Mouse (Mus musculus): Measurements from ENCODE around the gene Pdp2.

Pdp2 gene

GRCm38 (mm10) chr8:104631975-104632374, 40.7 kb downstream of the Pdp2 start:
- in situ Hi-C loops (cut with MboI, MseI) = loop anchor here (10.0 to 25.0 kb wide), 2 partner anchors 630 to 863 kb away; partner anchors contain the start of genes B3gnt9, Fbxl8, Hsf4 and Tradd

GRCm38 (mm10) chr8:104632486-104632885, 41.2 kb downstream of the Pdp2 start:
- in situ Hi-C loops (cut with MboI, MseI) = loop anchor here (10.0 to 25.0 kb wide), 2 partner anchors 630 to 862 kb away; partner anchors contain the start of genes B3gnt9, Fbxl8, Hsf4 and Tradd

- in situ Hi-C loops (cut with MboI, MseI) = loop anchor here (10.0 to 25.0 kb wide), 2 partner anchors 629 to 862 kb away; partner anchors contain the start of genes B3gnt9, Fbxl8, Hsf4 and Tradd
Observed at GRCm38 (mm10) chr8:104633156-104633744, 42.0 kb downstream of the Pdp2 start.

- in situ Hi-C loops (cut with MboI, MseI) = loop anchor here (10.0 to 25.0 kb wide), 2 partner anchors 627 to 860 kb away; partner anchors contain the start of genes B3gnt9, Fbxl8, Hsf4 and Tradd
Observed at GRCm38 (mm10) chr8:104635004-104635710, 43.9 kb downstream of the Pdp2 start.

GRCm38 (mm10) chr8:104638010-104638409, 46.8 kb downstream of the Pdp2 start:
- in situ Hi-C loops (cut with MboI, MseI) = loop anchor here (10.0 to 25.0 kb wide), 2 partner anchors 624 to 857 kb away; partner anchors contain the start of genes B3gnt9, Fbxl8, Hsf4 and Tradd

GRCm38 (mm10) chr8:104640241-104640640, 49.0 kb downstream of the Pdp2 start:
- in situ Hi-C loops (cut with MboI, MseI) = loop anchor here (25.0 kb wide), 1 partner anchor 622 kb away; the partner anchor contains the start of genes B3gnt9, Fbxl8, Hsf4 and Tradd

- in situ Hi-C loops (cut with MboI, MseI) = loop anchor here (25.0 kb wide), 1 partner anchor 621 kb away; the partner anchor contains the start of genes B3gnt9, Fbxl8, Hsf4 and Tradd
Observed at GRCm38 (mm10) chr8:104640831-104641370, 49.6 kb downstream of the Pdp2 start.

- in situ Hi-C loops (cut with MboI, MseI) = loop anchor here (25.0 kb wide), 1 partner anchor 621 kb away; the partner anchor contains the start of genes B3gnt9, Fbxl8, Hsf4 and Tradd
Observed at GRCm38 (mm10) chr8:104641426-104642323, 50.4 kb downstream of the Pdp2 start, which contains the start of gene Ciao2b. Gene Ciao2b, minus strand, starts transcription at chr8:104641965.

- in situ Hi-C loops (cut with MboI, MseI) = loop anchor here (25.0 kb wide), 1 partner anchor 620 kb away; the partner anchor contains the start of genes B3gnt9, Fbxl8, Hsf4 and Tradd
Observed at GRCm38 (mm10) chr8:104642324-104642654, 51.0 kb downstream of the Pdp2 start.

GRCm38 (mm10) chr8:104644187-104644586, 52.9 kb downstream of the Pdp2 start:
- in situ Hi-C loops (cut with MboI, MseI) = loop anchor here (25.0 kb wide), 1 partner anchor 618 kb away; the partner anchor contains the start of genes B3gnt9, Fbxl8, Hsf4 and Tradd
